Mouse (Mus musculus): ENCODE results near the gene Dennd4c. TPM values are rescaled to one million over a fixed set of nuclear protein-coding genes. Genes with fewer than 3 reads are reported as not detected.

The Dennd4c gene
- total RNA-seq, 2 experiments from 2014 or later, result 9.5 to 10.6 TPM

- no peak for TF ChIP-seq CTCF (conservative IDR thresholded peaks at IDR 0.05)
- no peak for DNase-seq (ENCODE audit: low spot score in 2 of 2)
- H3K27ac ChIP-seq, result no peak overlapping the region
- H3K4me3 ChIP-seq, result no peak overlapping the region
Observed at GRCm38 (mm10) chr4:86725175-86725574, 23.2 kb upstream of the Dennd4c start.

GRCm38 (mm10) chr4:86726141-86726540 lies 22.2 kb upstream of the Dennd4c start:
- Histone ChIP-seq H3K4me3 (no peak overlapping the region), H3K27ac (no peak overlapping the region)
- no peak for DNase-seq (ENCODE audit: low spot score in 2 of 2)
- no peak for TF ChIP-seq CTCF (conservative IDR thresholded peaks at IDR 0.05)

DNA sequence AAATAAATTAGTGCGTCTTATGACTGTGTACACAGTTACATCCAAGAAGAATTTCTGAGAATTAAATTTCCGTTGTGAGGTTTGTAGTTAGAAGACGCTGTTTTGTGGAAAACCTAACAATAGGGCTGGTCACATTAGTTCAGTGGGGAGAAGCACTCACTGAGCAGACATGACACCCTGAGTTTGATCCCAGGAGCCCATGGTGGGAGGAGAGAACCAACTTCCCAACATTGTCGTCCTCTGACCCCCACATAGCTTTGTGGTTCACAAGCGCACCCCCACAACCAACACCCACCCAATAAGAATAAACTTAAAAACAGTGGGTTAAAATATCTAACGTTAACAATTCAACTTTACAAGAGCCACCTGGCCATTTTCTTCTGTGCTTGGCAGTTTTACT lies 18.5 kb upstream of the Dennd4c start:
- no peak for TF ChIP-seq CTCF (conservative IDR thresholded peaks at IDR 0.05)
- Histone ChIP-seq H3K27ac (no peak overlapping the region), H3K4me3 (no peak overlapping the region)
- no peak for DNase-seq (ENCODE audit: low spot score in 2 of 2)

GRCm38 (mm10) chr4:86734088-86734841 lies 14.1 kb upstream of the Dennd4c start:
- no peak for TF ChIP-seq CTCF (conservative IDR thresholded peaks at IDR 0.05)
- DNase-seq (ENCODE audit: low spot score in 2 of 2), result no peak
- Histone ChIP-seq H3K4me3 (no peak overlapping the region), H3K27ac (no peak overlapping the region)

DNA sequence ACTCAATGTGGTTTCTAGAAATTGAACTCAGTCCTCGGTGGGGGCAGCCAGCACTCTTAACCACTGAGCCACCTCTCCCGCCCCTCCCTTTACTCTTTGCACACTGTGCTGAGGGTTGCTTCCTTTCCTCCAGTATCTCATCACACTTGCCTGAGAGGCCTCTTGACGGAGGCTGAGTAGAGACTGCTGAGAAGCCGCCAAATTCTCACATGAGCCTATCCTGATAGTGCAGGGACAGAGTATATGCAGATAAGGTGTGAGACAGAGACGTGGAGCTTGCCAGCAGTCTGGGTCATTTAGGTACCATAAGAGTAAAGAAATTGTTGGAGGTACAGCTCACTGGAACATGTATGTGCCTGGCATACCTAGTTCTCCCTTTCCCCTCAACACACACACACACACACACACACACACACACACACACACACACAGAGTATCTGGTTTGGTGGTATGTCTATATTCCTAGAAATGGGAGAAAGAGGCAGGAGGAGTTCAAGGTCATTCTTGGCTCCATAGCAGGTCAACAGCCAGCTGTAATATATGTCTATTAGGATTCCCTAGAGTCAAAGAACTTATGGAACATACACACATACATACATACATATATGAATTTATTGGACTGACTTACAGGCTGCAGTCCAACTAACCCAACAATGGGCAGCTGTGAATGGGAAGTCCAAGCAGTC lies 8.9 kb upstream of the Dennd4c start:
- DNase-seq (ENCODE audit: low spot score in 2 of 2), result no peak
- no peak for TF ChIP-seq CTCF (conservative IDR thresholded peaks at IDR 0.05)
- no peak overlapping the region for H3K4me3 ChIP-seq
- H3K27ac ChIP-seq, result no peak overlapping the region

GRCm38 (mm10) chr4:86749361-86749841 lies 1.0 kb downstream of the Dennd4c start:
- no peak for TF ChIP-seq CTCF (conservative IDR thresholded peaks at IDR 0.05)
- Histone ChIP-seq H3K4me3 (peak overlapping the region; percentile 99), H3K27ac (peak overlapping the region; percentile 94)
- DNase-seq (ENCODE audit: low spot score in 2 of 2), result no peak

- no peak overlapping the region for H3K27ac ChIP-seq
- TF ChIP-seq CTCF (conservative IDR thresholded peaks at IDR 0.05), result no peak
- DNase-seq (ENCODE audit: low spot score in 2 of 2), result no peak
- H3K4me3 ChIP-seq, result peak overlapping the region; percentile 99
Observed at GRCm38 (mm10) chr4:86750346-86750945, 2.1 kb downstream of the Dennd4c start.

DNA sequence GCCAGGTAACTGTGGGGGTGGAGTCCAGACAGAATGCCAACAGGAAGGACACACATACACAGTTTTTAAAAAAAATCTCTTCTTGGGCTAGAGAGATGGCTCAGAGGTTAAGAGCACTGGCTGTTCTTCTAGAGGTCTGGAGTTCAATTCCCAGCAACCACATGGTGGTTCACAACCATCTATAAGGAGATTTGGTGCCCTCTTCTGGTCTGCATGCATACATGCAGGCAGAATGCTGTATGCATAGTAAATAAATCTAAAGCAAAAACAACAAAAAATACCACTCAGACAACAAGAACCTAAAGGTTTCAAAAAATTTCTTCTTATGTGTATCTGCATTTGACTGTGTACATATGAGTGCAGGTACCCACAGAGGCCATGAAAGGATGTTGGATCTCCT lies 16.0 kb downstream of the Dennd4c start:
- TF ChIP-seq CTCF (conservative IDR thresholded peaks at IDR 0.05), result peak; percentile 50
- DNase-seq (ENCODE audit: low spot score in 2 of 2), result no peak

GRCm38 (mm10) chr4:86777587-86777986 lies 29.2 kb downstream of the Dennd4c start:
- no peak overlapping the region for H3K27ac ChIP-seq
- H3K4me3 ChIP-seq, result no peak overlapping the region
- no peak for TF ChIP-seq CTCF (conservative IDR thresholded peaks at IDR 0.05)
- no peak for DNase-seq (ENCODE audit: low spot score in 2 of 2)

More for the DNA sequence above, 16.0 kb downstream of the Dennd4c start:
- Histone ChIP-seq H3K4me3 (no peak overlapping the region), H3K27ac (no peak overlapping the region)

DNA sequence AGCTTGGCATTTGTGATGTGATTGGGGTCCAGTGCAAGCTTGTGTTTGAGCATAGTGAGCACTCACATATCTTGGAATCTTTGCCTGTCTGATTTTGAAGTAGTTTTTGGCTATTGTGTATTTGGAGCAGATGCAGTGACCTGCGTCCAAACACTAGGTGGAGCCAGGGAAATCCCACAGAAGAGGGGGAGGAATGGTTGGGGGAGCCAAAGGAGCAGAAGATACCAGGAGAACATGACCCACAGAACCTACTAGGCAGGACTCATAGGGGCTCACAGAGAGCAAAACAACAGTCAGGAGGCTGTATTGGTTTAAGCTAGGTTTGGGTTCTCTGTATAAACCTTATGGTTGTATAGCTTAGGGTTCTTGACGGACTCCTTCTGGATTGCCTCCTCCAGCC lies 62.2 kb downstream of the Dennd4c start:
- DNase-seq (ENCODE audit: low spot score in 2 of 2), result no peak
- peak; percentile 75 for TF ChIP-seq CTCF (conservative IDR thresholded peaks at IDR 0.05)
- Histone ChIP-seq H3K27ac (no peak overlapping the region), H3K4me3 (no peak overlapping the region)

DNA sequence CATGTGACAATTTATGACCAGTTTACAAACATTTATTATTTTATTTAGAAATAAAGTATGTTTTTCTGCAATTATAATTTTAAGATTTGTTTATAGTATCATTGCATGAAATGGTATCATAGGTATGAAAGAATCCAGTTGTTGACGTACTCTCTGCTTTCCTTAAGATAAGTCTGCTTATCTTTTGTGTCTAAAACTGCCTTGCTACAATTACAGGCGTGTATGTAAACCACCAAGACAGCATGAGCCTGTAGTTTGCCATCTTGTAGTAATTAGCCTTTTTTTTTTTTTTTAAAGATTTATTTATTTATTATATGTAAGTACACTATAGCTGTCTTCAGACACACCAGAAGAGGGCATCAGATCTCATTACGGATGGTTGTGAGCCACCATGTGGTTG lies 66.5 kb downstream of the Dennd4c start:
- no peak overlapping the region for H3K4me3 ChIP-seq
- no peak for DNase-seq (ENCODE audit: low spot score in 2 of 2)
- H3K27ac ChIP-seq, result no peak overlapping the region
- no peak for TF ChIP-seq CTCF (conservative IDR thresholded peaks at IDR 0.05)

DNA sequence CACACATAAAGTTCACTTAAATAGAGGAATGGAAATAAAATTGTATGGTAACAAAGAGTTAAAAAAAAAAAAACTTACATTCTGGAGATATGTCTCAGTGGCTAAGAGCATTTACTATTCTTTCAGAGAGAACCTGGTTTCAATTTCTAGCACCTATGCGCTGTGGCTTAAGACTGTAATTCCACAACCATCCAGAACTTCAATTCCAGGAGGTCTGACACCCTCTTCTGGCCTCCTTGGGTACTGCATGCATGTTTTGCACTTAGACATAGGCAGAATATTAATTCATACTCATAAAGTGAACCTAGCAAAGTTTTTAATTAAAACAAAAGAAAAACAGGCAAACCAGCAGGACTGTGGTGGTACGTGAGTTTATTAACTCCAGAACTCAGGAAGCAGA lies 74.8 kb downstream of the Dennd4c start:
- H3K27ac ChIP-seq, result no peak overlapping the region
- DNase-seq (ENCODE audit: low spot score in 2 of 2), result peak in 1 of 2 experiments; percentile 22
- H3K4me3 ChIP-seq, result no peak overlapping the region
- TF ChIP-seq CTCF (conservative IDR thresholded peaks at IDR 0.05), result peak; percentile 84

- H3K4me3 ChIP-seq, result no peak overlapping the region
- TF ChIP-seq CTCF (conservative IDR thresholded peaks at IDR 0.05), result no peak
- H3K27ac ChIP-seq, result no peak overlapping the region
- no peak for DNase-seq (ENCODE audit: low spot score in 2 of 2)
Observed at GRCm38 (mm10) chr4:86825143-86825542, 76.8 kb downstream of the Dennd4c start.
